Mouse (Mus musculus) kidney, postnatal 0 days (tissue): ENCODE results near the gene Copz2. TPM values are rescaled to one million over a fixed set of nuclear protein-coding genes. Genes with fewer than 3 reads are reported as not detected.

Experiments used
- ATAC-seq: fragments of 200-750 bp; cut with Nextera tagmentation; replicated peaks from 2 replicates; pipeline ENCODE4 v1.8.0; 2017; ENCODE audit warnings: low read depth, moderate number of reproducible peaks, moderate TSS enrichment, moderate library complexity; ENCODE audit not compliant: low FRiP score
- DNase-seq: peaks from one replicate; pipeline ENCODE4 v3.0.0-alpha.2; 2016; ENCODE audit warnings: low spot score
- H3K27ac ChIP-seq: fragments of 300-500 bp; sonication (generic); 2 replicates; pipeline ENCODE4 v1.5.1; 2014; ENCODE audit warnings: mild to moderate bottlenecking
- H3K27me3 ChIP-seq: fragments of 300-500 bp; sonication (generic); 2 replicates; pipeline ENCODE4 v1.6.1; 2014; ENCODE audit warnings: low read length, mixed read lengths; ENCODE audit not compliant: insufficient read depth
- H3K36me3 ChIP-seq: fragments of 300-500 bp; sonication (generic); 2 replicates; pipeline ENCODE4 v1.6.1; 2014; ENCODE audit warnings: low read length, mixed read lengths; ENCODE audit not compliant: insufficient read depth
- H3K4me1 ChIP-seq: fragments of 300-500 bp; sonication (generic); replicated peaks from 2 replicates; pipeline ENCODE4 v1.6.1; 2014; ENCODE audit warnings: antibody characterized with exemption, low read length, mixed read lengths; ENCODE audit not compliant: insufficient read depth
- H3K4me2 ChIP-seq: fragments of 300-500 bp; sonication (generic); 2 replicates; pipeline ENCODE4 v1.6.1; 2014; ENCODE audit warnings: mild to moderate bottlenecking, low read length, moderate library complexity, mixed read lengths
- H3K4me3 ChIP-seq: fragments of 300-500 bp; sonication (generic); replicated peaks from 2 replicates; pipeline ENCODE4 v1.5.1; 2014; ENCODE audit warnings: low read depth, low read length
- H3K9ac ChIP-seq: fragments of 300-500 bp; sonication (generic); 2 replicates; pipeline ENCODE4 v1.6.1; 2014; ENCODE audit warnings: low read depth, low read length
- H3K9me3 ChIP-seq: fragments of 300-500 bp; sonication (generic); replicated peaks from 2 replicates; pipeline ENCODE4 v1.6.1; 2016; ENCODE audit warnings: low read length, inconsistent platforms, mixed read lengths
- CTCF ChIP-seq: IDR thresholded peaks from 2 replicates; pipeline ENCODE4 v1.5.1; 2016; ENCODE audit warnings: antibody characterized with exemption, low read depth, mild to moderate bottlenecking, moderate library complexity
- WGBS: fragments of 180-500 bp; shearing (Covaris S2); extraction: QIAGEN DNeasy Blood & Tissue Kit; methylation state at CpG from one replicate; pipeline ENCODE4 v1.1.7; 2014; 5-methylcytosine and 5-hydroxymethylcytosine counted together
- polyA plus RNA-seq: library from polyadenylated mRNA; unstranded; fragments of >200 nt; fragmentation: Nextera tagmentation; extraction: Ambion mirVana; gene quantifications from 2 replicates; pipeline ENCODE4 v1.2.1, GENCODE M21; 2015

Copz2 gene
- polyA plus RNA-seq, 1 experiment from 2014 or later, result 125 TPM

GRCm38 (mm10) chr11:96859635-96860034 lies 10.0 kb downstream of the Copz2 start:
- Histone ChIP-seq H3K9me3 (no peaks in the 10 kb centered on the region), H3K27ac (no peak overlapping the region), H3K36me3 (no peaks in the 10 kb centered on the region; the same call in 1 of the 2 replicates), H3K4me2 (no peak overlapping the region), H3K27me3 (no peaks in the 10 kb centered on the region), H3K4me3 (no peak overlapping the region), H3K4me1 (peaks cover 21% of the 10 kb centered on the region), H3K9ac (no peak overlapping the region)
- WGBS, result 86% methylated on average over 4 of the region's 4 CpGs
- TF ChIP-seq CTCF, result no peak
- ATAC-seq (no peak), DNase-seq (no peak)

- no peaks in the 10 kb centered on the region for H3K27me3 ChIP-seq
- H3K9me3 ChIP-seq, result no peaks in the 10 kb centered on the region
- WGBS, result 10% methylated on average over 8 of the region's 8 CpGs
- ATAC-seq (peak; percentile 40; the same call in 1 of the 2 replicates), DNase-seq (peak; percentile 90)
- H3K4me3 ChIP-seq, result no peak overlapping the region
- TF ChIP-seq CTCF, result peak; percentile 95
- 0 out of 2 replicates have a peak overlapping the region, but pooled peaks have one; percentile 50 for H3K27ac ChIP-seq
- no peaks in the 10 kb centered on the region for H3K36me3 ChIP-seq
- peaks cover 21% of the 10 kb centered on the region for H3K4me1 ChIP-seq
- no peak overlapping the region for H3K9ac ChIP-seq
- peak overlapping the region; percentile 89; the same call in 1 of the 2 replicates for H3K4me2 ChIP-seq
Measured at GRCm38 (mm10) chr11:96860564-96860963, 10.9 kb downstream of the Copz2 start.

GRCm38 (mm10) chr11:96861446-96861845 lies 11.8 kb downstream of the Copz2 start:
- H3K9me3 ChIP-seq, result no peaks in the 10 kb centered on the region
- no peaks in the 10 kb centered on the region for H3K36me3 ChIP-seq
- no peaks in the 10 kb centered on the region for H3K27me3 ChIP-seq
- peaks cover 21% of the 10 kb centered on the region for H3K4me1 ChIP-seq
- peak overlapping the region; percentile 89 for H3K4me2 ChIP-seq
- H3K9ac ChIP-seq, result peak overlapping the region; percentile 46
- WGBS, result under 1% methylated on average over 20 of the region's 20 CpGs
- DNase-seq (peak; percentile 80), ATAC-seq (peak; percentile 18; the same call in 1 of the 2 replicates)
- peak overlapping the region; percentile 50 for H3K27ac ChIP-seq
- H3K4me3 ChIP-seq, result peak overlapping the region; percentile 43
- TF ChIP-seq CTCF, result no peak

GRCm38 (mm10) chr11:96861878-96862289 lies 12.2 kb downstream of the Copz2 start:
- peak overlapping the region; percentile 43 for H3K4me3 ChIP-seq
- H3K27me3 ChIP-seq, result no peaks in the 10 kb centered on the region
- peaks cover 21% of the 10 kb centered on the region for H3K4me1 ChIP-seq
- TF ChIP-seq CTCF, result peak; percentile 98
- H3K9me3 ChIP-seq, result no peaks in the 10 kb centered on the region
- WGBS, result under 1% methylated on average over 31 of the region's 31 CpGs
- DNase-seq, result peak; percentile 98
- peak overlapping the region; percentile 50; the same call in 1 of the 2 replicates for H3K27ac ChIP-seq
- ATAC-seq, result peak; percentile 81
- peak overlapping the region; percentile 89 for H3K4me2 ChIP-seq
- H3K9ac ChIP-seq, result no peak overlapping the region; the same call in 1 of the 2 replicates
- no peaks in the 10 kb centered on the region for H3K36me3 ChIP-seq

GRCm38 (mm10) chr11:96862534-96862933 lies 12.9 kb downstream of the Copz2 start:
- Histone ChIP-seq H3K4me1 (peaks cover 21% of the 10 kb centered on the region), H3K9ac (no peak overlapping the region), H3K27ac (peak overlapping the region; percentile 80), H3K9me3 (no peaks in the 10 kb centered on the region), H3K36me3 (no peaks in the 10 kb centered on the region), H3K4me2 (peak overlapping the region; percentile 89), H3K27me3 (no peaks in the 10 kb centered on the region), H3K4me3 (no peak overlapping the region)
- DNase-seq, result no peak
- no peak for ATAC-seq
- no peak for TF ChIP-seq CTCF
- WGBS, result 45% methylated on average over 12 of the region's 12 CpGs

GRCm38 (mm10) chr11:96863206-96863995 lies 13.7 kb downstream of the Copz2 start:
- peaks cover 21% of the 10 kb centered on the region for H3K4me1 ChIP-seq
- DNase-seq (peak; percentile 65), ATAC-seq (peak; percentile 67)
- H3K27ac ChIP-seq, result peak overlapping the region; percentile 80
- no peak overlapping the region for H3K4me3 ChIP-seq
- no peak overlapping the region for H3K9ac ChIP-seq
- 19% methylated on average over 26 of the region's 26 CpGs for WGBS
- no peaks in the 10 kb centered on the region for H3K27me3 ChIP-seq
- H3K4me2 ChIP-seq, result peak overlapping the region; percentile 89
- no peaks in the 10 kb centered on the region for H3K36me3 ChIP-seq
- no peaks in the 10 kb centered on the region for H3K9me3 ChIP-seq
- no peak for TF ChIP-seq CTCF
